ENCODE assay signal across 41 mouse cellular contexts in genomic region chr3:93592976-93593375, GRCm38 (mm10). TPM values are rescaled to one million over a fixed set of nuclear protein-coding genes. Genes with fewer than 3 reads are reported as not detected.
"Had no signal": no experiment of that assay in that cellular context is flagged by ENCODE, and none has a peak within 500 bp of the region (broad histone marks: within the 10 kb centered on the region; RNA-seq: fewer than 3 reads in every experiment).

No protein-coding gene starts in this region.

- H3K4me1 ChIP-seq: liver, embryonic 13.5 days; midbrain, embryonic 13.5 days; midbrain, embryonic 15.5 days had no signal

- H3K4me2 ChIP-seq: limb, embryonic 12.5 days; limb, embryonic 13.5 days; limb, embryonic 15.5 days; liver, embryonic 11.5 days; liver, embryonic 12.5 days; liver, embryonic 13.5 days; liver, embryonic 15.5 days; lung, embryonic 14.5 days; lung, embryonic 15.5 days; midbrain, embryonic 11.5 days; midbrain, embryonic 12.5 days; midbrain, embryonic 13.5 days; midbrain, embryonic 15.5 days; neural tube, embryonic 12.5 days; neural tube, embryonic 13.5 days had no signal

- H3K27me3 ChIP-seq: limb, embryonic 12.5 days; limb, embryonic 13.5 days; limb, embryonic 15.5 days; liver, embryonic 12.5 days; liver, embryonic 13.5 days; liver, embryonic 15.5 days; lung, embryonic 15.5 days; megakaryocyte, embryonic 14.5 days; midbrain, embryonic 12.5 days; midbrain, embryonic 13.5 days; midbrain, embryonic 15.5 days had no signal

- H3K27ac ChIP-seq: limb, embryonic 10.5 days; limb, embryonic 12.5 days; limb, embryonic 13.5 days; limb, embryonic 15.5 days; liver, embryonic 12.5 days; liver, embryonic 13.5 days; liver, embryonic 14.5 days; liver, embryonic 15.5 days; lung, embryonic 15.5 days; macrophage; midbrain, embryonic 10.5 days; midbrain, embryonic 12.5 days; midbrain, embryonic 13.5 days; midbrain, embryonic 15.5 days; neural tube, embryonic 12.5 days; neural tube, embryonic 13.5 days had no signal

- H3K4me3 ChIP-seq: limb, embryonic 10.5 days; limb, embryonic 12.5 days; limb, embryonic 13.5 days; limb, embryonic 15.5 days; liver, embryonic 12.5 days; liver, embryonic 13.5 days; liver, embryonic 15.5 days; lung, embryonic 15.5 days; megakaryocyte, embryonic 14.5 days; midbrain, embryonic 10.5 days; midbrain, embryonic 12.5 days; midbrain, embryonic 13.5 days; midbrain, embryonic 15.5 days; myocyte; neural tube, embryonic 12.5 days; neural tube, embryonic 13.5 days had no signal

- H3K9me3 ChIP-seq: limb, embryonic 10.5 days; limb, embryonic 12.5 days; limb, embryonic 13.5 days; limb, embryonic 15.5 days; liver, embryonic 12.5 days; liver, embryonic 13.5 days; liver, embryonic 15.5 days; lung, embryonic 15.5 days; midbrain, embryonic 10.5 days; midbrain, embryonic 12.5 days; midbrain, embryonic 13.5 days; midbrain, embryonic 15.5 days; neural tube, embryonic 12.5 days; neural tube, embryonic 13.5 days had no signal

- ATAC-seq: liver, embryonic 12.5 days; liver, postnatal 0 days; lung, postnatal 0 days; midbrain, embryonic 13.5 days; midbrain, embryonic 15.5 days; midbrain, embryonic 16.5 days had no signal

- H3K36me3 ChIP-seq: limb, embryonic 10.5 days; limb, embryonic 12.5 days; limb, embryonic 13.5 days; limb, embryonic 15.5 days; liver, embryonic 12.5 days; liver, embryonic 13.5 days; liver, embryonic 15.5 days; lung, embryonic 15.5 days; midbrain, embryonic 10.5 days; midbrain, embryonic 12.5 days; midbrain, embryonic 13.5 days; midbrain, embryonic 15.5 days; neural tube, embryonic 12.5 days; neural tube, embryonic 13.5 days had no signal

- H3K9ac ChIP-seq: limb, embryonic 12.5 days; limb, embryonic 13.5 days; limb, embryonic 15.5 days; liver, embryonic 12.5 days; liver, embryonic 13.5 days; liver, embryonic 14.5 days; liver, embryonic 15.5 days; liver, postnatal 0 days; lung, embryonic 14.5 days; lung, embryonic 15.5 days; midbrain, embryonic 12.5 days; midbrain, embryonic 13.5 days; midbrain, embryonic 15.5 days; neural tube, embryonic 12.5 days; neural tube, embryonic 13.5 days had no signal

RNA-seq across cellular contexts. Expression of gene Tdpoz2, which starts 59.5 kb away (rescaled TPM):
- total RNA-seq: left cerebral cortex, postnatal 14 days; left cerebral cortex, postnatal 25 days; left cerebral cortex, postnatal 36 days; left cerebral cortex, postnatal 4 days; liver, adult 2 months; megakaryocyte progenitor cell, adult 5-6 weeks; megakaryocyte, adult 5-6 weeks; megakaryocyte-erythroid progenitor cell, adult 5-6 weeks; midbrain, postnatal 0 days; monocyte, adult 5-6 weeks had no signal
- polyA plus RNA-seq: limb, embryonic 10.5 days; limb, embryonic 11.5 days; limb, embryonic 12.5 days; limb, embryonic 13.5 days; limb, embryonic 14.5 days; limb, embryonic 15.5 days; liver, adult 2 months; liver, embryonic 11.5 days; liver, embryonic 12.5 days; liver, embryonic 13.5 days; liver, embryonic 14.5 days; liver, embryonic 15.5 days; liver, embryonic 16.5 days; liver, postnatal 0 days; lung, adult 2 months; lung, embryonic 14.5 days; lung, embryonic 15.5 days; lung, embryonic 16.5 days; lung, postnatal 0 days; macrophage; midbrain, embryonic 10.5 days; midbrain, embryonic 11.5 days; midbrain, embryonic 12.5 days; midbrain, embryonic 13.5 days; midbrain, embryonic 14.5 days; midbrain, embryonic 15.5 days; midbrain, embryonic 16.5 days; midbrain, postnatal 0 days; myocyte; neural tube, embryonic 11.5 days; neural tube, embryonic 12.5 days; neural tube, embryonic 13.5 days had no signal
